Mouse (Mus musculus): ENCODE data around the gene Ces4a.
"Not testable (repeated sequence)": the region's sequence is repeated elsewhere in the genome, so short reads cannot be mapped to it uniquely, and the experiment has no call there.

Ces4a gene

DNA sequence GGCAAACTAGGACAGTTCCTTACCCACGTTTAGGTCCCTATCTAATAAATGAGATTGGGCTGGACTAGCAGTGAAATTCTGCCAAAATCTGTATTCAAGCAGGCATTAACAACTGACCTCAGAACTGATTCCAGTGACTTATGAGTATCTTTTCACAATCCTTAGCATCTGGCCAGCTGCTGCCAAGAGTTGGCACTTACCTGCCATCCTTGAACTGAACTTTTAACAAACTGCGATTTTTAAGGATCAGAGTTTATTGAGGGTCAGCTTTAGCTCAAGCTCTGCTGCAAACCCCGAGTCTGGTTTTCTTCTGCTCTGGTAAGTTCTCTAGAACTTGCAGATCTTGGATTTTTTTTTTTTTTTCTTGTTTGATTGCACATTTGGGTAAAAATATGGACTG, 38.0 kb downstream of the Ces4a start:
- no peak for DNase-seq (ENCODE audit: low spot score in 2 of 2)

DNA sequence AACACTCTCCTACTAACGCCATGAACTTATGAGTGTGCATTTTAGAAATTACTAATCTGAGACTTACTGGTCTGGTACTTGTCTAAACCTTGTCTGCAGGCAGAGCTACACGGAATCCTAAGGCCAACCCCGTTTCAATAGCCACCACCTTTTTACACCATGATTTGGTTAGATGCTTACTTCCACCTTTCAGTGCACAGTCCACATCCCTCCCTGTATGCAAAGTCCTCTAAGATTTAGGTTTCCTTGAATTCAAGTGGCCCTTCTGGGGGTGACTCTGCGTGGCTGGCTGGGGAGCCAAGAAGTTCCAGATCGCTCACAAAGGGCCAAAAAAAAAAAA, 38.4 kb downstream of the Ces4a start:
- no peak for DNase-seq (ENCODE audit: low spot score in 2 of 2)

DNA sequence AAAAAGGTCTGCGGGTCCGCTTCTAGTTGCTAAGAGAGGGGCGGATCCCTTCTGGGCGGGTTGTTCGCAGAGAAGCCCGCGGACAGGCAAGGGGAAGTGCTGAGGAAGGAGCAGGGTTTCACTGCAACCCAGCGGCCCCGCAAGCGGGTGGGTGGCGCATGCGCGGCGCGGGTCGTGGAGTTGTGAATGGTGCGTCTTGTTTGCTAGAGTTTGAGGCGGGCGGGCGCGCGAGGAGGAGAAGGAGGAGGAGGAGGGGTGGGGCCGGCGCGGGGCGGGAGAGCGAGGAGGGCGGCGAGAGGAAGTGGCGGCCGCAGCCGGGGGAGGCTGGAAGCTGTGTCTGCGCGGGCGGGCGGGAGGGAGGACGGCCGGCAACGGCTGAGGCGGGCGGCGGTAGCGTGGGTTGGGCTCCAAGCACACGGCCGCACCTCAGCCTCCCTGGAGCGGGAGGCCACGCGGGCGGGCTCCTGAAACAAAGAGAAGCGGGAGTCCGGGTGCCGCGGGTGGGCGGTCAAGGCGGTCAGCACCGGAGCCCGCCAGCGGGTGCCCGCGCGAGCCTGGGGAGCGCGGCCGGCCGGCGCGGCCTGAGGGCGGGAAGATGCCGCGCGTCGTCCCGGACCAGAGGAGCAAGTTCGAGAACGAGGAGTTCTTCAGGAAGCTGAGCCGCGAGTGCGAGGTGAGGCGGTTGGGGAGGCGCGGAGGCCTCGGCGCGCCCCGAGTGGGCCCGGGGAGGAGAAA, 38.9 kb downstream of the Ces4a start, which contains the start of gene Cbfb:
Gene Cbfb (plus strand): TSS at position 294 of the 735 bp plus-strand sequence.
- DNase-seq (ENCODE audit: low spot score in 2 of 2): peak; percentile 97

DNA sequence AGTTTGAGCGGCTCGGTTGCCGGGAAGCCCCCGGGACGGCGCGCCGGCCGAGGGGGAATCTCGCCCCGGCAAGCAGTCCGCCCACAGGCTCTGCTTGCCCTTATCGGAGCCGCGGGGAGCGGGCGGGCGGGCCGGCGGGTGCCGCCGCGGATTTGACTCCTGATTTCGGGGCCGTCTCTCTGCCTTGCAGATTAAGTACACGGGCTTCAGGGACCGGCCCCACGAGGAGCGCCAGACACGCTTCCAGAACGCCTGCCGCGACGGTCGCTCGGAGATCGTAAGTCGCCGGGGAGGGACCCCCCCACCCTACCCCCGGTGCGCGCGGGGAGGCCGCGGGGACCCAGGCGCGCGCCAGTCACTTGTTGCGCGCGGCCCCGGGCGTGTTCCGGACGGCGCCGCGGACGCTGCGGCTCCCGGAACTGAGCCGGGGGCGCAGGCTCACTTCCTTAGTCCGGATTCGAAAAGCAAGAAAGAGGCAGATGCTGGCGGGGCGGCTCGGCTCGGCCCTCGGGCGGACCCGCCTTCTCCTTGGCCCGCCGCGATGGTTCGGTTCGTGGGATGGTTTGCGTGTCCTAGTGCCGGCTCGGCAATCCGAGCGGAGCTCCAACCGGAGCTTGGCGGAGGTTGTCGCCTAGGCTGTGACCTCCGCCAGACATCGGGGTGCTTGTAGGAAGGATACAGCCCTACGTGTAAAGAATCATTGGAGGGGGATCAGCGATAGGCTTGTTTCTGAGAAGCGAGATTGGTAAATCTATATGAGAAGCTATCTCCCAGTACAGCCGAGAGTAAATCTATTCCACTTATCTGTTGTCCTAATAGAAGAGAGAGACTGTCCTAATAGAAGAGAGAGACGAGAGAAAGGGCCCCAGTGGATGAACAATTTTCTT, 39.8 kb downstream of the Ces4a start:
- DNase-seq (ENCODE audit: low spot score in 2 of 2): peak; percentile 61 to 67

DNA sequence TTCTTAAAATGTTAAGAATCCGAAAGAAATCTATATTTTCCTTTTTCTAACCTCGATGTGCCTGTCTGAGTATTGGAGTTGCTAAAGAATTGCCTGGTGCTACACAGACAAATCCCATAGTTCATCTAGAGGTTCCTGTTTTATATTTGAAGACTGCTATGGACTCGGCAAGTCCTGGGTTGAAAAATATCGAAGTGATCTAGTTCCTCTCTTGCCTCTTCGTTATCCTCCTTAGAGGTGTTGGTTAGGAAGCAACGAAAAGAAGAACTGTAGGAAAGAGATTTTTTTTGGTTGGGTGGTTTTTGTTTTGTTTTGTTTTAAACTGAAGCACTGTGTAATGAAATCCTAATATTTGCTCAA, 40.4 kb downstream of the Ces4a start:
- no peak for DNase-seq (ENCODE audit: low spot score in 2 of 2)

DNA sequence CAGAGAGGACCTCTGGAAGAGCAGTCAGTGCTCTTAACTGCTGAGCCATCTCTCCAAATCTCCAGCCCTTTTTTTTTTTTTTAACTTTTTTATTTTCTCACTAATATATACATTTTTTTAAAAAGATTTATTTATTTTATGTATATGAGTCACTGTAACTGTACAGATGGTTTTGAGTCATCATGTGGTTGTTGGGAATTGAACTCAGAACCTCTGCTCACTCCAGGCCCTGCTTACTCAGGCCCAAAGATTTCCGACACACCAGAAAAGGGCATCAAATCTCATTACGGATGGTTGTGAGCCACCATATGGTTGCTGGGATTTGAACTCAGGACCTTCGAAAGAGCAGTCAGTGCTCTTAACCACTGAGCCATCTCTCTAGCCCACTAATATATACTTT, 43.7 kb downstream of the Ces4a start:
- DNase-seq (ENCODE audit: low spot score in 2 of 2): not testable (repeated sequence)

DNA sequence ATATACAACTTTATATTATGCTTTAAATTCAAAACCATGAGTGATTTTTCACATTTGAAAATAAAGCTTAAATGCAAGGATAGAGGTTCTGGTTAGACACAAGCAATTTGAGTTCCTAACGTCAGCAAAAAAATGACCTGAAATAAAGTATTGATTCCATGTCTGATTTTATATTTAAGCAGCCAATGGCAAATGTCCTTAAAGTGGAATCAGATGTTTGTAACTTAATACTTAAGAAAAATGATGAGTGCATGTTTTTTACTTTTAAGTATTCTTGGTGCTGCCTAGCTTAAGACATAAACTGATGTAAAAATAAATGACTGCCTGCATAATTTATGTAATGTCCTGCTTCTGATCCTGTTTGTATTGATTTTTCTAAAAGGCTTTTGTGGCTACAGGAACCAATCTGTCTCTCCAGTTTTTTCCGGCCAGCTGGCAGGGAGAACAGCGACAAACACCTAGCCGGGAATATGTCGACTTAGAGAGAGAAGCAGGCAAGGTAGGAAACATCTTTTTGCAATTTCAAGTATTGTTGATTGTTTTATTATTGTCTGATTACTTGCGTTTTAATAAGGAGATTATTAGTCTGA, 46.7 kb downstream of the Ces4a start:
- DNase-seq (ENCODE audit: low spot score in 2 of 2): no peak

DNA sequence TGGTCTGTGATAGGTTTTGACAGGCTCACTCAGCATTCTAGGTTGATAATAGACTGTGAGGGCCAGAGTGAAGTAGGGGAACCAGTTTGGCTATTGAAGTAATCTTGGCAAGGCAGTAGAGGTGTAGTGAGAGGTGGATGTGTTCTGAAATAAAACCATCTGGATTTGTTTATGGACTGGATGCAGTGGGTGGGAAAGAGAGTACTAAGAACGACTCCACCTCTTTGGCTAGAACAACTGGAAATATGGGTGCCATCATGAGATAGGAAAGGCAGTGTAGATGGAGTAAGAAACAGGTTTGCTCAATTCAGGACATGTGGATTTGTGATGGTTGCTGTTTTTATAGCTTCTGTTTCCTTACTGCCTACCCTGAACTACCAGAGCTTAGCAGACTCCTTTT, 50.6 kb downstream of the Ces4a start:
- no peak for DNase-seq (ENCODE audit: low spot score in 2 of 2)

DNA sequence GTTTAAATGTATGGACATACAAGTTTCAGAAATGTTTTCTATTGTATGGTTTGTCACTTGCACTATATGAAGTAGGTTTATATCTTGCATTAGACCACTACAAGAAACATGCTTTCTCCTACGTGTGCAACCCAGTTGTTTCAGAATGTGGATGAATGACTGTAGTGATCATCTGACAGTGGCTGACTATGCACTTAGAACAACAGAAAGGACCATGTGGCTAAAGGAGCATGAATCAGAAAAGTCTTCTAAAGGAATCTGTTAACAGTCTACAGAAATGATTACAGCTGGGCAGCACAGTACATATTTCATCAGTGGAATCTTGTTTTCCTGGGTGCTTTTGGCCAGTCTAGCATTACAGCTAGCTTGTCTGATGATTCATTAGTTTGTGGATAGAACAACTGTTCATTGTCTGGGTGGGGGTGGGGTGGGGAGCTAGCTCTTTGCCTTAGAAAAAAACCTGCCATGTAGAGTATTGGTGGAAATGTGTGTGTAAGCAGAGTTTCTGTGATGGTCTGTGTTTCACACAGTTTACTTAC, 54.9 kb downstream of the Ces4a start:
- DNase-seq (ENCODE audit: low spot score in 2 of 2): no peak

DNA sequence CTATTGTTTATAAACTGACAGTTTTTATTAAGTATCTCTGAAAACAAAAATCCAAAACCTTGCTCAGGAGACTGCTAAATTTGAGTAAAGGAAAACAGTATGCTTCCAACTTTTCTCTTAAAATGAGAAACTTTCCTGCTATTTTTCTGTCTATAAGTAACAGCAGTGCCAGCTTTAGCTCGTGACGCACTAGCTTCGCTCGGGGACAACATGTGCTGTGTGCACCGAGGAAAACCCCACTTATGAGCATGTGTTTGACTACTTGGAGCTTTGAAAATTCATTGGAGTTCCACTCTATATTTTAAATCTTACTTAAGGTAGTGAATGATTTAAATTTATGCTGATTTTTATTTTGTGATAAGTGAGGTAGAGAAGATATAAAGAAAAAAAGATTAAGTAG, 60.6 kb downstream of the Ces4a start:
- DNase-seq (ENCODE audit: low spot score in 2 of 2): no peak
